Mouse (Mus musculus) left cerebral cortex, postnatal 25 days (tissue): ENCODE data around the gene Crabp1. TPM values are rescaled to one million over a fixed set of nuclear protein-coding genes. Genes with fewer than 3 reads are reported as not detected.

Source experiments
- DNase-seq, 2 experiments: peaks; one replicate each; pipeline ENCODE4 v3.0.0; 2022; ENCODE audit warnings: low spot score in 2 of 2, mixed read lengths in 1 of 2
- intact Hi-C: fragments of 180-260 bp; cut with DNase I; formaldehyde crosslinking; loops from one replicate; pipeline ENCODE4 v1.15.1; 2025
- total RNA-seq, 2 experiments: library from RNA; stranded (reverse); gene quantifications; 2 replicates each; pipeline ENCODE4 v1.2.3; 2021

Crabp1 gene
- total RNA-seq, result 1 to 10 TPM; 1.7 to 3.4 TPM

DNA sequence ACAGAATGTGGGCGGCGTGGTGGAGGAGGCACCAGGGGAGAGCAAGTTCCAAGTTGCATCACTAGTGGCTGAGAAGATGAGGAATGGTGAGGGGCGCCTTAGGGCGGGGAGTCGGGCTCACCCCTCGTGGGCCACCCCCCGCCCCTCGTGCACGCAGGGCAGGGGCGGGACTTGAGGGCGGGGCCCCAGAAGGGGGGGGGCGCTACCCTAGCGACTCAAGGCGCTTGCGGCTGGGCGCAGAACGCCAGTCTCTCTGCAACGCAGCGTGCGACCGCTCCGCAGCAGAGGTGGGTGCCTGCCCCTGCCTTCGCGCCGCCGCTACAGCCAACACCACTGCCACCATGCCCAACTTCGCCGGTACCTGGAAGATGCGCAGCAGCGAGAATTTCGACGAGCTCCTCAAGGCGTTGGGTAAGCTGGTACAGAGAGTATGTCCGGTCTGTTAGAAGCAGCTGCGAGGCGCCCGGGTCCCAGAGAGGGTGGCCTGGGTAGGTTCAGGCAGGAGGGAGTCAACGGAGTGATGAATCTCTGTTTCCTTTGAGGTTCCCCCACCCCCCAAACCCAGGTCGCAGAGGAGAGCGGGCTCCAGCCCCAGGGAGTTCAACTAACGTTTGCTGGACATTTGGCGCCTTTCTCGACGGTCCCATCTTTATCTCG, at the start of gene Crabp1:
Crabp1 (plus strand) TSS at position 188 of the 657 bp plus-strand sequence.
- intact Hi-C loops, result no loop called here
- DNase-seq, result peak in 1 of 2 experiments; percentile 13

DNA sequence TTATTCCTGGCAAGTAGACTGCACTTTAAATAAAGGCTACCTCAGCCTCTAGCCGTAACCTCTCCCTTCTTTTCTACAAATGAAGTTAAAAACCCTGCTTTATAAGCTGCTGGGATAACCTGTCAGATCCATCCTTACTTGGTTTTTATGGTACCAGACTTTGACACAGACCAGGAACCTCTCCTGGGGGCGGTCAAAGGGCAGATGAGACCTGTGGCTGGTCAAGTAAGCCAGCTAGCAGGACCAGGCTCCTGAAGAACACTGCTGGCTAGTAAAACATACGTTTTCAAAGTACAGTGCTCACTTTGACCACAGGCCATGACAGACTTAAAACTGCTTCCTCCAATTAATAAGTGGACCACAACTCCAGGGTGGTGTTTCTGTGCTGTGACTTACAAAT, 48.8 kb upstream of the Crabp1 start:
- intact Hi-C loops, result no loop called here
- no peak for DNase-seq

DNA sequence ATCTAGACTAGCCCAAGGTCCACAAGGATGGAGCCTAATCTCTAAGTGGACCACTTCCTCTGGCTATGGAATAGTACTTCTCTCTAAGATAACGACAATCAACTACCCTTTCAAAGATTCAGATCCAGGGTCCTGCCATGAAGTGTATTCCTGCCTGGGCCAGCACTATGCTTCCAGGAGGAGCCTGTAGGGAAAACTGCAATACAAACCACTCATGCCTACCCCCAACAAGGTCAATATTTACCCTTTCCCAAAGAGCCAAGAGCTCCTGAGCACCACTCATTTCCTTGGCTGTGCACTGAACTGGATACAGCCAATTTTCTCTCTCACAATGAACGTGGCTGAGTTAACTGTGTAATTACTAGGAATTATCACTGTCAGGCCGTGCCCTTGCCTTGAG, 47.0 kb upstream of the Crabp1 start:
- intact Hi-C loops, result no loop called here
- DNase-seq, result no peak

DNA sequence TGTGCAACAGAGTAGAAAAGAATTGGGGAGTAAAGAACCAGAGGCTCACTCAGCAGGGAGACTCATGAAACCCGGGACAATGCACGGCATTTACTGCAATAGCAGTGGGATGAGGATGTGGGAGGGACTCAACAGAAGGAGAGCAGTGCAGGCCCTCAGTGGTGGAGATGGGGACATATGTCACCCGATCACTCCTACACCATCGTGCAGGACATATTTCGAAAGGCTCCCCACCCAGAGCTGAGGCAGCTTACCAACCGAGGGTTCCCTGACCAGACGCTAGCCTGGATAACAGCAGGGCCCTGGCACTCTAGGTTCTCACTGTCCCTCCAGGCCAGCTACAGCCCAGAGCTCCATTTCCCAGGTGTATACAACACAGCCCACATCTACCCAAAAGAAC, 42.4 kb upstream of the Crabp1 start:
- DNase-seq, result peak in 1 of 2 experiments; percentile 52
- intact Hi-C loops, result no loop called here

DNA sequence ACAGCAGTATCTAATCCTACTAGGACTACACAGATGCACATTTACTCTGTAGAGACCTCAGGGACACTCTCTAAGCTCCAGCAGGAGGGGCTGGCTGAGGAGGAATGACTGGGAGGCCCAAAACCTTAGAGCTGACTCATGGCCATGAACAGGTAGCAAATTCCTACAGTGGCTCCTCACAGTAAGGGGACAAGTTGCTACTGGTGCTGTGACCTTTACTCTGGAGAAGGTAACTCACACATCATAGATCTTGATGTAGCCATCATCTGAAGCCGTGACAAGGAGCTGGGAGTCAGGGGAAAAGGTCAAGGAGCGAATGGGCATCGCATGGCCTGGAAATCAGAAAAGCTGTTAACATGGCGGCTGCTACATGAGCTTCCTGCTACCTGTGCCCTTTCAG, 42.0 kb upstream of the Crabp1 start:
- intact Hi-C loops, result no loop called here
- DNase-seq, result no peak

DNA sequence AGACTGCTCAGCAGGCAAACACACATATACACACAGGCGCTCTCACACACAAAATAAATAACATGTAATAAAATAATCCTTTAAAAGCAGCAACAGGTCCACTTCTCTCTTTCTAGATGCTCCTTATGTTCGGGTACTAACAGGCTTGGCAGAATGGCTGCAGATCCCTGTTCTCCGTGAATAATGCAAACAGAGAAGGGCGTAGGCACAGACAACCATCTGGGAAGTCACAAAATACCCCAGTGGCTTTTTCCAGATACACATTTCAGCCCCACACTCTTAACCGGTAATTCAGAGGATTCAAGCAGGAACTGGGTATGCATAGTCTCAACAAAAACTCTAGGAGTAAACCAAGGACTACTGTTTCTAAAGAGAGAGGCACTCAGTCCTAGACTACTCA, 38.2 kb upstream of the Crabp1 start:
- peak in 1 of 2 experiments; percentile 60 for DNase-seq
- intact Hi-C loops, result no loop called here

DNA sequence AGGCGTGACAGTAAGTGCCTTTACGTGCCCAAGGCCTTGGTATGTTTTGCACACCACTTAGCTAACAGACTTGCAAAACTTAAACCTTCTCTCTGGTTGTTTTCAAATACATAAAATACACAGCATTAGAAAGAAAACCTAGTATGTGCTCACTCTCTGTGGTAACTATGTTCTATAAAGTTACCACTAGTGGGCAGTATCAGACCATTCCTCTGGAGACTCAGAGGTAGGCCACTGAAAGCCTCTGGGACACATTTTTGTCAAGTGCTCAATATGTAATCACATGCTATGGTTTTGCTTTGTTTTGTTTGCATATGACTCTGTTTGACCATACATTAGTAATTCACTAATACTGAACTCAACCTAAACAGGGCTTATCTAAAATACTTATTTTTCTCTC, 32.4 kb upstream of the Crabp1 start:
- intact Hi-C loops, result no loop called here
- DNase-seq, result no peak

DNA sequence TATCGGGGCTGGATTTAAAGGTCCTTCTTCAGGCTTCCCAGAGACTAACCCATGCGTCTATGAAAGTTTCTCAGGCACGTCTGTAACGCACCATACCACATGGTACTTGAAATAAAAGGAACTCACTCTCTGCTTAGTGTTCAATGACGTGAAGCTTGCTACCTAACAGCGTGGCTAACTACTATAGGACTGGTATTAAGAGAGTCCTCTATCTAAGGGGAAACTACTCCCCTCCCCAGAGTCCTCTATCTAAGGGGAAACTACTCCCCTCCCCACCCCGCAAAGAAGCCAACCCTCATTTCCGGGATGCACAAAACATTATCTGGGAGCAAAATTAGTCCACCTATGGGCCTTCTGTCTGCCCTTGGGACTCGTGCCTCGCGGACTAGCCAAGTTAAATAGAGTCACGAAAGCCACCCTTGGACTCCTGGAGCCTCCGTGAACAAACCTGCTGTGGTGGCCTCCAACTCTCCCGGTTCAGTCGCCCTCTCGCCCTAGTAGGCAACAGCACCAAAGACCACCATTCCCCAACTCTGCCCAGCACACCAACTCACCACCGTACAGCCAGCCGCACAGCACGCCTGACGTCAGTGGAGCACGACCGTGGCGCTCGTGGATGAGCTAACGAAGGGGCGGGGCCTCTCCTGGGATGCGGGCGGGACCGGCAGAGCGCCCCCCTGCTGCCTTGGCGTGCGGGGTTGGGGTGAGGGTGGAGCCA, 30.5 kb upstream of the Crabp1 start, which contains the start of gene Wdr61:
Wdr61 (minus strand) TSS at position 599 of the 718 bp plus-strand sequence.
- intact Hi-C loops, result no loop called here
- peak; percentile 98 for DNase-seq

DNA sequence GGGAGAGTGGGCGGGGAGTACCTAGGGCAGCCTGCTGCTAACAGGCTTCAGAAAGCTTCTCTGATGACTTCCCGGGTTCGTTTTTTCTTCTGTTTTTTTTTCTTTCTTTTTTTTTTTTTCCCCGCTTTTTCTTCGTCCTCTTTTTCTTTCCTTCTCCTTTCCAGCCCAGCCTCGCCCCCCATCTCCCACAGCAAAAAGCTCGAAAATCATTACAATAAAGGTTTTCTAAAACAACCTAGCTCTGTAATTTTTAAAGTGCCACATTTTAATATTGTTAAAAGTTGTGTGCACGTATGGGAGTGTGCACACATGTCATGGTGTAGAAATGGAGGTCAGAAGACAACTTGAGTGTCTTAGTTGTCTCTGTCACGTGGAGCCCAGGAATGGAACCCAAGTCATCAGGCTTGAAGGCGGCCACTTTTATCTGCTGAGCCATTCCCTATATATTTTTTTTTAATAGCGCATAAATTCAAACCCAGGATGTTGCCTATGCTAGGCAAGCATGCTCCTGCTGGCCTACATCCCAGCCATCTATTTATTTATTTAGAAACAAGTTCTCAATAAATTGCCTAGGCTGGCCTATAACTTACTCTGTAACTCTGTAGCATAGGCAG, 29.8 kb upstream of the Crabp1 start:
- peak in 1 of 2 experiments; percentile 8 for DNase-seq
- intact Hi-C loops, result loop anchor here (5.0 kb wide), 1 partner anchor 378 kb away; no protein-coding TSS in a partner anchor

DNA sequence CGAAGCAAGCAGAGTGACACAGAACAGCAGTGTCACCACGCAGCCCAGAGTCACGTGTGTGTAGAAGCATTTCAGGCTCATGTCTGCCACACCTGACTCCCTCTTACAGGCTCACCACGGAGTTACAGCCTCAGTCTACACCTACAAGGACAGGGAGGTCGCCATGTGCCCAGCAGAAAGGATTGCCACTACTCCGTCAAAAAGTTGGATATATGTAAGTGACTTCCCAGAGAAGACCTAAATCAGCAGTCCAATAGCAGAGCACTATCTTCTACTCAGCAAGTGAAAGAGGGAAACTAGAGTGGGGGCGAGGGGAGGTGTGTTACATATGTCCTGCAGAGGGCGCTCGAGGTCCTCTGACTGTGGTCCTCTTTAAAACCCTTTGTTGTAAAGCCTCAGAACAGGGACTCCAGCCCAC, 28.3 kb upstream of the Crabp1 start:
- DNase-seq, result peak in 1 of 2 experiments; percentile 32
- intact Hi-C loops, result loop anchor here (5.0 kb wide), 1 partner anchor 376 kb away; no protein-coding TSS in a partner anchor

DNA sequence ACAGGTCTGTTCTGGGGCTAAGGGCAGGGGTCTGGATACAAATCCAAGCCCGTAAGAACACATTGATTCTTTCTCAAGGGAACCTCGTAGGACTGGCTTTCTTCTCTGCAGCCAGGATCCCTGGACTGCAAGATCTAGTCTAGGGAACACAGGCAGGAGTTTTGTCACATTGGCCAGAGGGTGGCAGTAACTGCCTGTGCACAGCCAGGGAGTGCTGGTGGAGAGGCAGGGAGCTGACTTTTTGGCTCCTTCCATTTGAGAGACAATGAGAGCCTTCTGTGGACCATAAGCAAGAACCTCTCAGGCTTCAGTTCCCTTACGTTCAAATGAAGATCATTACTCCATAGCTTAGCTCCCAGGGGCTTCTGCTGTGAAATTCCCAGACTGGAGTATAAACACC, 26.2 kb upstream of the Crabp1 start:
- intact Hi-C loops, result loop anchor here (1.0 to 5.0 kb wide), 2 partner anchors 83 to 374 kb away; no protein-coding TSS in a partner anchor
- peak; percentile 62 to 73 for DNase-seq

DNA sequence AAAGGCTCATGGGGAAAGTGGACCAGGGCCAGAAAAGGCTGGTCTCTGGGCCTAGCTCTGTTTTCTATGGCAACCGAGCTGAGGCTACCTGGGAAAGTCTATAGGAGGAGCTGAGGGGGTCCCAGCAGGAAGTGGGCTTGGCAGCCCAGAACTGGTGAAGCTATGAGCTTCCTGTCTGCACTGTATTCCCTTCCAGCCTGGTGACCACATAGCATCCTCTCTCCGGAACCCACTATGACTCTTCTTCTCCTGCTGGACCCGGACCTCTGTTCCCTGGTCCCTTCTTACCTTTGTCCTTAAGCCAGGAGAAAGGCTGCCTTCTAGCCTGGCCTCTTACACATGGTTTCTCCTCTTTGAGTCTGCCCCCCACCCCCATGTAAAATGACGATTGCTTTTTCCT, 20.7 kb upstream of the Crabp1 start:
- intact Hi-C loops, result no loop called here
- DNase-seq, result no peak

DNA sequence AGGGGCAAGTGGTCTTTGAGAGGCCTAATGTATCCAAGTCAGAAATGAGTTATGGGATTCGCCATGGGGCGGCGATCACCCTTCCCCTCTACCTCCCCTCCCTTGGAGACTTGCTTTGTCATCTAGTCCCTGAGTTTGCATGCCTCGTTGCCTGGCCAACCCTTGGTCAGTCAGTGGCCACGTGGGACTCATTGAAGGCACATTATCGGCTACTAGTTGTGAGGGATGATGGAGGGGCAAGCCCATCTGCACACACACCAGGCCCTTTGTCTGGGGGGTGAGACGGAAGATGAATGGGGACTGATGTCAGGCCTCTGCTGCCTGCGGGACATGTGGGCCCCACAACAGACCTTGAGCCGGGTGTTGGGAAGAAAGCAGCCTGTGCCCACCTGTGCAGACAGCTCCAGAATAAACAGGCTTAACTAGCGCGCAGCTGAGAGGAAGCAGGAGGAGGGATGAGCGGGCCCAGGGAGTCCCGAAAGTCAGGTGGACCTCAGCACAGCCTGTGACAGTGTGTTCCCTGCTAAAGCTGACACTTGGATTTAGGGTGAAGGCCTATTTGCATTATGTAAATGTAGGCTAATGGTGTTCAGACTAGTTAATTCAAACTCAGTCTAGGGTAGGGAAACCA, 18.7 kb upstream of the Crabp1 start:
- intact Hi-C loops, result no loop called here
- no peak for DNase-seq

DNA sequence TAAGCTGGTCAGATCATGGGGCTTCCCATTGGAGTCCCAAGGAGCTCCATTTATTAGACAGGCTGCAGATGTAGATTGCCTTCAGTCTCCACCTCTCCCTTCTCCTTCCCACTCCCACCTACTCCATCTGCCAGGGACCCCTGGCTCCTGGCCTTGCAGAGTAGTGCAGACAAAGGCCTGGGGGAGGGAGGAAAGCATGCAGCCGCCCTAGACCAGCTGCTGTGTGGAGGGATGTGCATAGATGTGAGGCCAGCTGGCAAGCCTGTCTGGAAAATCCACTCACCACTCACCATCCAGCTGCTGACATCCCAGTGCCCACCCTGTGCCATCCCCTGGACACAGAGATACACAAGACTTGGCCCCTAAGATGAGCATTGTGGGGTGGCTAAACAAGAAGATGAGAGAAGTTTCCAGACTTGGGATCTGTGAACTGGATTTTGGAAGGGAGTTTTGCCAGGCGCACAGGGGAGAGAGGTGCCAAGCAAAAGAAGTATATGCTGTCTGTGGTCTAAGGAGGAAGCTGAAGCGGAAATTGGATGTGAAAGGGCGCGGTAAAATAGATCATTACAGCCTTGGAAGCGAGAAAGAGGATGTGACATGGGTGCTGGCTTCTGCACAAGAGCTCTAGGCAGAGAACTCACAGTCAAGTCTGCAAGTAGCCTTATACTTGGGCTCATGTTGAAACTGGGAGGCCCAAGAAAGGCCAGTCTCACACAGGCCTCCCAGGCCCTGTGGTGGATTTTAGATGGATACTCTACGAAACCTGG, 14.2 kb upstream of the Crabp1 start:
- intact Hi-C loops, result loop anchor here (5.0 kb wide), 2 partner anchors 42 to 57 kb away; no protein-coding TSS in a partner anchor
- no peak for DNase-seq

DNA sequence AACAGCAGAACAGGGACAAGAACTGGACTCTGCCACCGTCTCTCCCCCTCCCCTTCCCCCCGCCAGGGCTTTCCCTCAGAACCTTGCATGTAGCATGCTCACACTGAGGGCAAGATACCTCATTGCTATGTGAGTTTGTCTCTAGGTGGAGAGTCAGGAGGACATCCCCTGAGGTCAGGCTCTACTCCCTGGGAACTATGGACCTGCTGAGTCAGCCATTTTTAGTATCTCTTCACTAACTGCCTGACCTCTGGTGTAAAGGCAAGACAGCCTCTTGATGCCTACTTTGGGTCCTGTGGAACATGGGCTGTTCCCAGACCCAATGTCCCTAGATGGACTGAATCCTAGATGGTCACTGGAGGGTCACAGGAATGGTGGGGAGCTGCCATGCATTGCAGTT, 12.9 kb upstream of the Crabp1 start:
- intact Hi-C loops, result loop anchor here (5.0 kb wide), 2 partner anchors 41 to 56 kb away; no protein-coding TSS in a partner anchor
- DNase-seq, result no peak

DNA sequence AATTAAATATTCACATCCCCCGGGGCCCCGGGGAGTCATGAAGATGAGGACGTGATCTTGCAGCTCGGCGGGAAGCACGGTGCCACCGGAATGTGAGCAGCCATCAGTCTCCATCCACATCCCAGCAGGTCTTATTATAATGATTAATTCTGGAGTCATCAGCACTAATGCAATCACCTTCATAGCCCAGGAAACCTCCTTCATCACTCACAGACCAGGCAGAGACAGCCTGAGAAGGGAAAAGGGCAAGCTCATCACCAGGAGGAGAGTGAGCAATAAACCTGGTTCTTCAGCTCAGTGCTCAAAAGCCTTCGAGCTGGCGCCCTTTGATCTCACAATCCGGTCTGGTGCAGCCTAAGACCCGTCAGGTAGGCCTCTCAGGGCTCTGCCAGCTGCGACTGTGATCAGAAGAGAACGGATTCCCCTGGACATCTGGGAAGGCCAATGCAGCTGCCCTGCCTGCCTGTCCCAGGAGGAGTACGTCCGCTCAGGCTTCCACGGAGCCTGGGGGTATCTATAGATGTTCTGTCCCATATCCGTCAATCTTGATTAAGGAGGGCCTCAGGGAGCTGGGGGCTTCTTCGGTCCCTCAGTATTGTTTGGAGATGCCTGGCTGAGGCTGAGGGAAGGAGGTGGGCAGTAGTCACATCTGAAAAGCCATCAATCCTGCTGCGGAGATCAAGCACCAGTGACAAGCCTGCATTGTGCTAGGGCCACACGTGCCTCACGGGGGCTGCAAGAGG, 12.2 kb upstream of the Crabp1 start:
- intact Hi-C loops, result loop anchor here (5.0 kb wide), 2 partner anchors 40 to 55 kb away; no protein-coding TSS in a partner anchor
- no peak for DNase-seq

DNA sequence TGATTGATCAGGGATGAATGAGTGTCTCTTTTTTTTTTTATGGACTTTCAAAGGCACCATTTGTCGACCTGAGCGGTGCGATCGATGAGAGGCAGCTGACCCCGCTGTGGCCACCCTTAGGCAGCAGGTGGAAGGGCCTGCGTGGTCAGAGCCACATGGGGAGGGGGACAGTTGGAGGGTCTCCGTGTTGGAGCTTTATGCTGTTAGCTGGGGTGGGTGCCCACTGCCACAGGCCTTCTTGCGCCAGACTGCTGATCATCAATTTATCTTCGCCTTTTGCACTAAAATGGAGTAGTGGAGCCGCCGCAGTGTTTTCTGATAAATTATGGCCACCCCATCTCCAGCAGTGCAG, 11.6 kb upstream of the Crabp1 start:
- no peak for DNase-seq
- intact Hi-C loops, result loop anchor here (5.0 kb wide), 2 partner anchors 39 to 54 kb away; no protein-coding TSS in a partner anchor

DNA sequence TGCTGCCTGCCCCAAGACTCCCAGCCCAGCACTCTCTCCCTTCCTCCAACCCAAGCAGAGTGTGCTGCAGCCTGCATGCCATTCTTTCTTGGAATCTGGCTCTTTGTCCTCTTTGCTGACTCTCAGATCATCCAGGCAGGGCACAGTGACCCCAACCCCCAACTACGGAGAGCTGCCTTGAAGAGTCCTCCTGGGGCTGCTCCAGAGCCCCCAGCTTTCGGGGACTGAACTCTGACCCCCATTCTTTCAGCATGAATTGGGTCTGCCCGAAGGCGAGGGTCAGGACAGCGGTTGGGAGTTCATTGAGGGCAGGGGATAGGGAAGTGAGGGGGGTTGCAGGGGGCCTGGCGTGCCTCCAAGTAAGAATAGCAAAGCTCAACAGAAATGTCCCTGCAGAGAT, 5.0 kb upstream of the Crabp1 start:
- no peak for DNase-seq
- intact Hi-C loops, result no loop called here

DNA sequence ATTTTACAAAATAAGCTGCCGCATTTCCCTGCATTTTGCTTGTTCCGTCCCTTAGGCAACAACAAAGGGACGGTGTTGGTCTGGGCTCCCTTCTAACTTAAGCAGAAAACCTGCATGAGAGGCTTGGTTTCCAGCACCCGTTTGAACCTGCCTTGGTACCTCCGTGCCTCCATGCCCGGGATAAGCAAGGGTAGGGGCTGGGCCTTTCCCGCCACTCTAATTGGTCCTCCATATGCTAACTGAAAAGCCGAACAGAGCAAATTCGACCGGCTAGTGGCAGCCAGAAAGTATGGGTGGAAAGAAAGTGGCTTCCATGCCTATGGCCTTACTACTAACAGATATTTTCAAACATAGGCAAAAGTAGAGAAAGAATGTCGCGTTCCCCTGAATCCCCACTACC, 457 bp upstream of the Crabp1 start:
- DNase-seq, result no peak
- intact Hi-C loops, result no loop called here
